9 mouse cellular contexts compared by ENCODE assay signal in genomic region chr17:13759156-13759852, GRCm38 (mm10). TPM values are rescaled to one million over a fixed set of nuclear protein-coding genes. Genes with fewer than 3 reads are reported as not detected.
A peak's percentile ranks its signal among the peaks of the same experiment; 100 is the strongest.
DNase-seq lines count a peak whose midpoint lies in the region; ATAC-seq lines count a peak whose summit lies in the region.
"Had no signal": no experiment of that assay in that cellular context is flagged by ENCODE, and none has a peak within 500 bp of the region (broad histone marks: within the 10 kb centered on the region; RNA-seq: fewer than 3 reads in every experiment).

No protein-coding gene starts in this region.

- H3K4me3 ChIP-seq in lung, embryonic 15.5 days, result peak overlapping the region; percentile 72
- H3K4me3 ChIP-seq in heart, embryonic 15.5 days, result peak overlapping the region; percentile 97
- H3K4me3 ChIP-seq in neural tube, embryonic 13.5 days, result peak overlapping the region; percentile 98

- no peak for ATAC-seq in lung, embryonic 15.5 days (ENCODE audit: borderline replicate concordance, extremely low read depth, low FRiP score, low TSS enrichment)
- ATAC-seq in heart, embryonic 15.5 days (replicated peaks; ENCODE audit: insufficient number of reproducible peaks, insufficient read depth, low FRiP score, low read depth), result no peak
- ATAC-seq in neural tube, embryonic 13.5 days (ENCODE audit: low read depth), result peak; percentile 25; the same call in 1 of the 2 replicates

- H3K27me3 ChIP-seq in lung, embryonic 15.5 days, result no peaks in the 10 kb centered on the region
- H3K27me3 ChIP-seq in heart, embryonic 15.5 days, result no peaks in the 10 kb centered on the region
- no peaks in the 10 kb centered on the region for H3K27me3 ChIP-seq in neural tube, embryonic 13.5 days

- no peak for DNase-seq in lung, postnatal 14 days
- DNase-seq in cerebellum, adult 8-10 months, result peak; percentile 47
- DNase-seq in left cerebral cortex, postnatal 36 days (ENCODE audit: low spot score in 2 of 2), result peak; percentile 30 to 32
- DNase-seq in spleen, postnatal 36 days (ENCODE audit: low spot score in 2 of 2), result no peak
- DNase-seq in yolk sac, embryonic 10.5 days (ENCODE audit: low spot score), result no peak

- H3K4me1 ChIP-seq in lung, embryonic 15.5 days, result peaks cover 23% of the 10 kb centered on the region
- peaks cover 26% of the 10 kb centered on the region for H3K4me1 ChIP-seq in heart, embryonic 15.5 days (replicated peaks)
- H3K4me1 ChIP-seq in neural tube, embryonic 13.5 days (replicated peaks), result peaks cover 44% of the 10 kb centered on the region

- no peaks in the 10 kb centered on the region for H3K36me3 ChIP-seq in lung, embryonic 15.5 days
- H3K36me3 ChIP-seq in heart, embryonic 15.5 days, result no peaks in the 10 kb centered on the region
- no peaks in the 10 kb centered on the region for H3K36me3 ChIP-seq in neural tube, embryonic 13.5 days

- peak overlapping the region; percentile 90 for H3K9ac ChIP-seq in lung, embryonic 15.5 days
- H3K9ac ChIP-seq in heart, embryonic 15.5 days, result peak overlapping the region; percentile 91
- peak overlapping the region; percentile 85 for H3K9ac ChIP-seq in neural tube, embryonic 13.5 days

- peak overlapping the region; percentile 87 for H3K4me2 ChIP-seq in lung, embryonic 15.5 days
- H3K4me2 ChIP-seq in heart, embryonic 15.5 days, result peak overlapping the region; percentile 94
- peak overlapping the region; percentile 72 for H3K4me2 ChIP-seq in neural tube, embryonic 13.5 days

- H3K9me3 ChIP-seq in lung, embryonic 15.5 days, result no peaks in the 10 kb centered on the region
- H3K9me3 ChIP-seq in heart, embryonic 15.5 days (replicated peaks), result no peaks in the 10 kb centered on the region
- H3K9me3 ChIP-seq in neural tube, embryonic 13.5 days, result no peaks in the 10 kb centered on the region

- WGBS in lung, embryonic 15.5 days, result 11% methylated on average over 13 of the region's 13 CpGs
- 9% methylated on average over 13 of the region's 13 CpGs for WGBS in heart, embryonic 15.5 days
- WGBS in neural tube, embryonic 13.5 days, result 4% methylated on average over 13 of the region's 13 CpGs

- intact Hi-C loops in left cerebral cortex, postnatal 36 days (cut with DNase I), result loop anchor here (5.0 kb wide), 1 partner anchor 77 kb away; no protein-coding TSS in a partner anchor

- peak overlapping the region; percentile 96 for H3K27ac ChIP-seq in lung, embryonic 15.5 days
- H3K27ac ChIP-seq in heart, embryonic 15.5 days, result peak overlapping the region; percentile 96
- H3K27ac ChIP-seq in neural tube, embryonic 13.5 days (replicated peaks), result peak overlapping the region; percentile 95

RNA-seq across cellular contexts. Expression of gene Afdn, which starts 1.0 kb away (rescaled TPM):
- 111 and 114 TPM in 2 replicates for polyA plus RNA-seq in lung, embryonic 15.5 days (2015; fragmentation: Nextera tagmentation; extraction: Ambion mirVana)
- 54.1 and 68.7 TPM in 2 replicates for polyA plus RNA-seq in heart, embryonic 15.5 days (2015; fragmentation: Nextera tagmentation; extraction: Ambion mirVana)
- 100 to 1,000 TPM; 105 to 138 TPM for total RNA-seq in left cerebral cortex, postnatal 36 days (2021)
- polyA plus RNA-seq in neural tube, embryonic 13.5 days (2015; fragmentation: Nextera tagmentation; extraction: Ambion mirVana), result 127 and 134 TPM in 2 replicates

RNA-seq across cellular contexts. Expression of gene Tcte2, which starts 2.3 kb away (rescaled TPM):
- 3.1 and 5.1 TPM in 2 replicates for polyA plus RNA-seq in lung, embryonic 15.5 days (2015; fragmentation: Nextera tagmentation; extraction: Ambion mirVana)
- 3.7 and 4.2 TPM in 2 replicates for polyA plus RNA-seq in heart, embryonic 15.5 days (2015; fragmentation: Nextera tagmentation; extraction: Ambion mirVana)
- 10 to 100 TPM; 17.8 to 21.6 TPM for total RNA-seq in left cerebral cortex, postnatal 36 days (2021)
- polyA plus RNA-seq in neural tube, embryonic 13.5 days (2015; fragmentation: Nextera tagmentation; extraction: Ambion mirVana), result 17.8 and 18.5 TPM in 2 replicates
- total RNA-seq: common myeloid progenitor, adult 5-6 weeks had no signal

Comparison
In these comparisons a context has a peak if more than half of its experiments do, and no peak if none do; other contexts are left out.
1. DNase-seq: peak in cerebellum, adult 8-10 months (single experiment) and left cerebral cortex, postnatal 36 days (2 of 2); none in lung, postnatal 14 days (single experiment), spleen, postnatal 36 days (0 of 2) and yolk sac, embryonic 10.5 days (single experiment).
2. Peak in every context shown above with its lines, with median percentiles within 50 percentile points of each other: H3K27ac ChIP-seq, H3K4me2 ChIP-seq, H3K4me3 ChIP-seq and H3K9ac ChIP-seq.